Mouse (Mus musculus): ENCODE results near the gene Smarca2. TPM values are rescaled to one million over a fixed set of nuclear protein-coding genes. Genes with fewer than 3 reads are reported as not detected.

Smarca2 gene
- polyA plus RNA-seq, 1 experiment: 2.1 TPM

DNA sequence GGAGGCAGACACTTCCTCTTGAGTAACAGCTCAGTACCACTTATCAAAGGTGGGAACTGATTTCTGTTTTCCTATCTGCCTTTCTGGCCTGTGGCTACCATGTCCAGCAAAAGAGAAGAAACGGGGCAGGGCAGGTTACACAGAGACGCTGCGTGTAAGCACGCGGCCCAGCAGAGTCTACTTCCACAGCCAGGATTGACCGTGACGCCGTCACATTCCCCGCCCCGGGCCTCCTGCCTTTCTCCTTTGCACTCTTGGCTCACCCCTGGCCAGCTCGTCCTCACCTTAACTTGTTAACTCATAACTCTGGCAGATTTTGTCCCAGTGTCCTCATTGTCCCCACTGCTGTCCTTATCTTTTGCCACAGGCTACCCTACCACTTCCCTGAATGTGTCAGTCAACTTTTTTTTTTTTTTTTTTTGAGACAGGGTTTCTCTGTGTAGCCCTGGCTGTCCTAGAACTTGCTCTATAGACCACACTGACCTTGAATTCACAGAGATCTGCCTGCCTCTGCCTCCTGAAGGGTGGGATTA is 167.3 kb downstream of the Smarca2 start:
- no peaks in the 10 kb centered on the region for H3K27me3 ChIP-seq (ENCODE audit: control insufficient read depth, insufficient read depth, insufficient read length)
- no peaks in the 10 kb centered on the region for H3K79me2 ChIP-seq (ENCODE audit: control insufficient read depth, insufficient read depth)
- no peak overlapping the region for H3K4me3 ChIP-seq (ENCODE audit: insufficient read depth, poor library complexity, severe bottlenecking)
- no peak for TF ChIP-seq CEBPB (IDR thresholded peaks at IDR 0.05; ENCODE audit: low read depth)
- TF ChIP-seq MYOG (IDR thresholded peaks at IDR 0.05; ENCODE audit: control insufficient read depth, extremely low read depth, insufficient read length): no peak
- TF ChIP-seq USF1 (IDR thresholded peaks at IDR 0.05; ENCODE audit: low read depth): no peak
- no peak for TF ChIP-seq FOSL1 (IDR thresholded peaks at IDR 0.05; ENCODE audit: insufficient read depth, low read length, poor library complexity, severe bottlenecking)
- TF ChIP-seq CTCF (IDR thresholded peaks at IDR 0.05; ENCODE audit: control insufficient read depth, insufficient read depth, insufficient read length): no peak
- no peak for TF ChIP-seq MYOD1 (IDR thresholded peaks at IDR 0.05; ENCODE audit: control insufficient read depth, insufficient read length, low read depth)
- no peak for TF ChIP-seq MAX (IDR thresholded peaks at IDR 0.05)
- H3K36me3 ChIP-seq (ENCODE audit: control insufficient read depth, insufficient read depth): no peaks in the 10 kb centered on the region
- no peak overlapping the region for H3ac ChIP-seq (ENCODE audit: control insufficient read depth, insufficient read length, low read depth)
- H3K79me3 ChIP-seq (ENCODE audit: low read depth): no peaks in the 10 kb centered on the region

DNA sequence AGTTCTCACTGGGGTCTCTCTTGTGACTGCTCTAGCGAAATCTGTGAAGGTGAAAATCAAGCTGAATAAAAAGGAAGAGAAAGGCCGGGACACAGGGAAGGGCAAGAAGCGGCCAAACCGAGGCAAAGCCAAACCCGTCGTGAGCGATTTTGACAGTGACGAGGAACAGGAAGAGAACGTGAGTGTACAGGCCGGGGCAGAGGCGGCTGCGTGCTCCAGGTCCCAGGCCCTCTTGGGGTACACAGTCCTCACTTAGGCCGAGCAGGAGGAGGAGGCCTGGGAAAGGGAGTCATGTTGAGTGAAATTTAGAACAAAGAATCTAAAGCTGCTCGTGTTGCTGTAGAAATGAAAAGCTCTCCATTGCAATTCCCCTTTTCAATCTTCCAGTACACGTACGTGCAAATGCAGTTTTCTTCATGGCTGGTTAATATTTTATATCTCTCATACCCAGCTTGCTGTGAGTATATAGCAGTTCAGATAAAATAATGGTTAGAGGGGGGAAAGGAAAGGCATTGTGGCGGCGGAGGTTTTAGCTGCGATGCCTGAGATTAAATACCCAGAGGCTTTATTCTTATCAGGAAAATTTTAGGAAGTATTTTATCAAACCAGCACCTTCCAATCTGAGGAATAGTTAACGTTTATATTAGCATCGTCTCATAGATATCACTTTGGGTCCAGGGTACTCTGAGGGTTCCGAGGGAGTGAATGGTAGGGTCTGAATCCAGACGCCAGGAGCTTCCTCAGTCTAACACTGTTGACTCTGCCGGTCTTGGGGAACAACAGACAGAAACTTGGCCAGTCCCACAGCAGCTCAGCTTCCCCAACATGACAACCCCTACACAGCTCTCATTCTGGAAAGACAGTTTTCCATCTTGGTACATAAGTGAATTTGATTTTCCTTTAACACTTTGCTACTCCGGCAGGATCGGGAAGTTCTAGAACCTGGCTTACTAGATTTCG is 171.5 kb downstream of the Smarca2 start:
- H3K79me3 ChIP-seq (ENCODE audit: low read depth): no peaks in the 10 kb centered on the region
- no peak overlapping the region for H3K4me3 ChIP-seq (ENCODE audit: insufficient read depth, poor library complexity, severe bottlenecking)
- H3K27me3 ChIP-seq (ENCODE audit: control insufficient read depth, insufficient read depth, insufficient read length): no peaks in the 10 kb centered on the region
- H3K79me2 ChIP-seq (ENCODE audit: control insufficient read depth, insufficient read depth): no peaks in the 10 kb centered on the region
- H3K36me3 ChIP-seq (ENCODE audit: control insufficient read depth, insufficient read depth): no peaks in the 10 kb centered on the region
- no peak overlapping the region for H3ac ChIP-seq (ENCODE audit: control insufficient read depth, insufficient read length, low read depth)
- TF ChIP-seq MYOD1 (IDR thresholded peaks at IDR 0.05; ENCODE audit: control insufficient read depth, insufficient read length, low read depth): no peak
- TF ChIP-seq MYOG (IDR thresholded peaks at IDR 0.05; ENCODE audit: control insufficient read depth, extremely low read depth, insufficient read length): no peak
- TF ChIP-seq CEBPB (IDR thresholded peaks at IDR 0.05; ENCODE audit: low read depth): no peak
- TF ChIP-seq USF1 (IDR thresholded peaks at IDR 0.05; ENCODE audit: low read depth): no peak
- no peak for TF ChIP-seq FOSL1 (IDR thresholded peaks at IDR 0.05; ENCODE audit: insufficient read depth, low read length, poor library complexity, severe bottlenecking)
- TF ChIP-seq CTCF (IDR thresholded peaks at IDR 0.05; ENCODE audit: control insufficient read depth, insufficient read depth, insufficient read length): no peak
- no peak for TF ChIP-seq MAX (IDR thresholded peaks at IDR 0.05)

DNA sequence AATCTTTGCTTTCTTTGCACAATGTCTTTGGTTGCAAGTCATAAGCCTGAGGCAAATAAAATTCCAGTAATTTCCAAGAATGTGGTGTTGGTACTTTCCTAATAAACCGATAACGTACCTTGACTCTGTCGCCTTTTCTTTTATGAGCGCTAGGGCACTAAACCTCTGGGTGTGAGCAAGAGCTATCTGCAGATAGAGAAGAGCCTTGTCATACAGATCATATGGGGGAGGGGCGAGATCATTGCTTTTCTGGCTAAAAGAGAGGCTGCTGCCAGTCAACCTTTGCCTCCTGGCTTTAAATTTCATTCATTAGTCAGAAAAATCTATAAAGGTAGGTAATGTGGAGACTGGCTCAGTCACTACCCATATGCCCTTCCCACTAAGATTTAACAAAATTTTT is 173.3 kb downstream of the Smarca2 start:
- TF ChIP-seq FOSL1 (IDR thresholded peaks at IDR 0.05; ENCODE audit: insufficient read depth, low read length, poor library complexity, severe bottlenecking) (no peak), CEBPB (IDR thresholded peaks at IDR 0.05; ENCODE audit: low read depth) (no peak), MYOG (IDR thresholded peaks at IDR 0.05; ENCODE audit: control insufficient read depth, extremely low read depth, insufficient read length) (no peak), MAX (IDR thresholded peaks at IDR 0.05) (no peak), USF1 (IDR thresholded peaks at IDR 0.05; ENCODE audit: low read depth) (no peak), MYOD1 (IDR thresholded peaks at IDR 0.05; ENCODE audit: control insufficient read depth, insufficient read length, low read depth) (no peak), CTCF (IDR thresholded peaks at IDR 0.05; ENCODE audit: control insufficient read depth, insufficient read depth, insufficient read length) (no peak)
- no peaks in the 10 kb centered on the region for H3K79me3 ChIP-seq (ENCODE audit: low read depth)
- no peaks in the 10 kb centered on the region for H3K79me2 ChIP-seq (ENCODE audit: control insufficient read depth, insufficient read depth)
- H3K4me3 ChIP-seq (ENCODE audit: insufficient read depth, poor library complexity, severe bottlenecking): no peak overlapping the region
- H3ac ChIP-seq (ENCODE audit: control insufficient read depth, insufficient read length, low read depth): no peak overlapping the region
- H3K27me3 ChIP-seq (ENCODE audit: control insufficient read depth, insufficient read depth, insufficient read length): no peaks in the 10 kb centered on the region
- no peaks in the 10 kb centered on the region for H3K36me3 ChIP-seq (ENCODE audit: control insufficient read depth, insufficient read depth)

DNA sequence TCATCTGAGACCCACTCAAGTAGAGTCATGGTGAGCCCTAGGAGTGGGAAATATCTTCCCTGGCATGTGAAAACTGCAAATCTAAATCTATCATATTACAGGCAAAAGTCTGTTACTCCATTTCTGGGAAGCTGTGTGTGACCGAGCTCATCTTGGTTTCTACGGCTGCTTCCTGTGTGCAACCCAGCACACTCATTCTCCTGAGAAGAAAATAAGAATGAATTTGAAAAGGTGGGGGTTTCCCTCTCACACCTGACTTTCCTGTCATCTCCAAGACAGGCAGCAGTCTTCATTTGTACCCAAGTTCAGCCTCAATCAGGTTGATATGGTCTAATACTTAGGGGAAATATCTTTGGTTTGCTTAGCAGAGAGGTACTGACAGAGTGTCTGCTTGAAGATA is 176.4 kb downstream of the Smarca2 start:
- H3K36me3 ChIP-seq (ENCODE audit: control insufficient read depth, insufficient read depth): no peaks in the 10 kb centered on the region
- no peaks in the 10 kb centered on the region for H3K79me3 ChIP-seq (ENCODE audit: low read depth)
- no peaks in the 10 kb centered on the region for H3K27me3 ChIP-seq (ENCODE audit: control insufficient read depth, insufficient read depth, insufficient read length)
- TF ChIP-seq MYOG (IDR thresholded peaks at IDR 0.05; ENCODE audit: control insufficient read depth, extremely low read depth, insufficient read length): no peak
- no peak for TF ChIP-seq FOSL1 (IDR thresholded peaks at IDR 0.05; ENCODE audit: insufficient read depth, low read length, poor library complexity, severe bottlenecking)
- no peak for TF ChIP-seq MAX (IDR thresholded peaks at IDR 0.05)
- no peak for TF ChIP-seq MYOD1 (IDR thresholded peaks at IDR 0.05; ENCODE audit: control insufficient read depth, insufficient read length, low read depth)
- no peak for TF ChIP-seq CEBPB (IDR thresholded peaks at IDR 0.05; ENCODE audit: low read depth)
- TF ChIP-seq USF1 (IDR thresholded peaks at IDR 0.05; ENCODE audit: low read depth): no peak
- TF ChIP-seq CTCF (IDR thresholded peaks at IDR 0.05; ENCODE audit: control insufficient read depth, insufficient read depth, insufficient read length): no peak
- no peak overlapping the region for H3K4me3 ChIP-seq (ENCODE audit: insufficient read depth, poor library complexity, severe bottlenecking)
- H3K79me2 ChIP-seq (ENCODE audit: control insufficient read depth, insufficient read depth): no peaks in the 10 kb centered on the region
- H3ac ChIP-seq (ENCODE audit: control insufficient read depth, insufficient read length, low read depth): no peak overlapping the region

DNA sequence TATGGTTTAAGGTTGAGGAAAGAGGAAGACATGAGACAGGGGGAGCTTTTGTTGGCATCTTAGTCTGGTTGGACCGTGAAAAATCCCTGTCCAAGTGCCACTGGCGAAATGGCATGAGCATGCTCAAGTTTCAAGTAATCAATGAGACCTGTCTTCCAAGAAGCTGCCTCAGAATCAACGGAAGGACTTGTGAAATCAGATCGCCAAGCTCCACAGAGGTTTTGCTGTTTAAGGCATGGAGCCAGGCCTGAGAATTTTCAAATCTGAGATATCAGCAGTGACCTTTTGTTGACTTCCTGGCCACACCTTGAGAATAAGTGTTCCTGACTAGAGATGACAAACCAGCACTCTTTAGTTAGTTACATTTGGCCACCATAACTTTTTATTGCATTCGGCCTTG is 183.6 kb downstream of the Smarca2 start:
- no peaks in the 10 kb centered on the region for H3K79me2 ChIP-seq (ENCODE audit: control insufficient read depth, insufficient read depth)
- H3K4me3 ChIP-seq (ENCODE audit: insufficient read depth, poor library complexity, severe bottlenecking): no peak overlapping the region
- TF ChIP-seq USF1 (IDR thresholded peaks at IDR 0.05; ENCODE audit: low read depth) (no peak), MAX (IDR thresholded peaks at IDR 0.05) (no peak), FOSL1 (IDR thresholded peaks at IDR 0.05; ENCODE audit: insufficient read depth, low read length, poor library complexity, severe bottlenecking) (no peak), CTCF (IDR thresholded peaks at IDR 0.05; ENCODE audit: control insufficient read depth, insufficient read depth, insufficient read length) (no peak), CEBPB (IDR thresholded peaks at IDR 0.05; ENCODE audit: low read depth) (no peak), MYOD1 (IDR thresholded peaks at IDR 0.05; ENCODE audit: control insufficient read depth, insufficient read length, low read depth) (no peak), MYOG (IDR thresholded peaks at IDR 0.05; ENCODE audit: control insufficient read depth, extremely low read depth, insufficient read length) (no peak)
- H3ac ChIP-seq (ENCODE audit: control insufficient read depth, insufficient read length, low read depth): no peak overlapping the region
- H3K36me3 ChIP-seq (ENCODE audit: control insufficient read depth, insufficient read depth): no peaks in the 10 kb centered on the region
- H3K79me3 ChIP-seq (ENCODE audit: low read depth): no peaks in the 10 kb centered on the region
- H3K27me3 ChIP-seq (ENCODE audit: control insufficient read depth, insufficient read depth, insufficient read length): no peaks in the 10 kb centered on the region
